Mouse (Mus musculus) intestine, embryonic 14.5 days (tissue): ENCODE data around the gene Gm8947. TPM values are rescaled to one million over a fixed set of nuclear protein-coding genes. Genes with fewer than 3 reads are reported as not detected.
A peak's percentile ranks its signal among the peaks of the same experiment; 100 is the strongest.
"Not testable (repeated sequence)": the region's sequence is repeated elsewhere in the genome, so short reads cannot be mapped to it uniquely, and the experiment has no call there.

Source experiments
- ATAC-seq: fragments of 200-750 bp; cut with Nextera tagmentation; replicated peaks from 2 replicates; pipeline ENCODE4 v1.8.0; 2017; ENCODE audit warnings: low read depth, moderate number of reproducible peaks, moderate TSS enrichment, moderate library complexity; ENCODE audit not compliant: low FRiP score, low TSS enrichment
- DNase-seq: peaks from one replicate; pipeline ENCODE4 v3.0.0-alpha.2; 2018; ENCODE audit warnings: low spot score
- H3K27ac ChIP-seq: fragments of 300-500 bp; sonication (generic); 2 replicates; pipeline ENCODE4 v1.5.1; 2014; ENCODE audit warnings: low read depth, mild to moderate bottlenecking, control low read depth
- H3K27me3 ChIP-seq: fragments of 300-500 bp; sonication (generic); replicated peaks from 2 replicates; pipeline ENCODE4 v1.6.1; 2014; ENCODE audit warnings: low read length, control low read depth; ENCODE audit not compliant: control insufficient read depth, insufficient read depth
- H3K36me3 ChIP-seq: fragments of 300-500 bp; sonication (generic); 2 replicates; pipeline ENCODE4 v1.6.1; 2014; ENCODE audit warnings: low read length, control low read depth; ENCODE audit not compliant: control insufficient read depth, insufficient read depth
- H3K4me1 ChIP-seq: fragments of 300-500 bp; sonication (generic); replicated peaks from 2 replicates; pipeline ENCODE4 v1.6.1; 2014; ENCODE audit warnings: low read length, control low read depth, mixed read lengths; ENCODE audit not compliant: control insufficient read depth, insufficient read depth
- H3K4me2 ChIP-seq: fragments of 300-500 bp; sonication (generic); 2 replicates; pipeline ENCODE4 v1.6.1; 2014; ENCODE audit warnings: low read length
- H3K4me3 ChIP-seq: fragments of 300-500 bp; sonication (generic); 2 replicates; pipeline ENCODE4 v1.5.1; 2014; ENCODE audit warnings: low read depth, low read length, control low read depth, mixed read lengths
- H3K9ac ChIP-seq: fragments of 300-500 bp; sonication (generic); 2 replicates; pipeline ENCODE4 v1.6.1; 2014; ENCODE audit warnings: mild to moderate bottlenecking, low read length
- H3K9me3 ChIP-seq: fragments of 300-500 bp; sonication (generic); 2 replicates; pipeline ENCODE4 v1.6.1; 2016; ENCODE audit warnings: low read length, control low read depth; ENCODE audit not compliant: control insufficient read depth
- WGBS: fragments of 180-500 bp; shearing (Covaris S2); extraction: QIAGEN DNeasy Blood & Tissue Kit; methylation state at CpG from one replicate; pipeline ENCODE4 v1.1.7; 2014; 5-methylcytosine and 5-hydroxymethylcytosine counted together
- polyA plus RNA-seq: library from polyadenylated mRNA; unstranded; fragments of >200 nt; fragmentation: Nextera tagmentation; extraction: Ambion mirVana; gene quantifications from 2 replicates; pipeline ENCODE4 v1.2.1, GENCODE M21; 2014

Gene Gm8947
- polyA plus RNA-seq, 1 experiment from 2014 or later: 0.32 TPM

DNA sequence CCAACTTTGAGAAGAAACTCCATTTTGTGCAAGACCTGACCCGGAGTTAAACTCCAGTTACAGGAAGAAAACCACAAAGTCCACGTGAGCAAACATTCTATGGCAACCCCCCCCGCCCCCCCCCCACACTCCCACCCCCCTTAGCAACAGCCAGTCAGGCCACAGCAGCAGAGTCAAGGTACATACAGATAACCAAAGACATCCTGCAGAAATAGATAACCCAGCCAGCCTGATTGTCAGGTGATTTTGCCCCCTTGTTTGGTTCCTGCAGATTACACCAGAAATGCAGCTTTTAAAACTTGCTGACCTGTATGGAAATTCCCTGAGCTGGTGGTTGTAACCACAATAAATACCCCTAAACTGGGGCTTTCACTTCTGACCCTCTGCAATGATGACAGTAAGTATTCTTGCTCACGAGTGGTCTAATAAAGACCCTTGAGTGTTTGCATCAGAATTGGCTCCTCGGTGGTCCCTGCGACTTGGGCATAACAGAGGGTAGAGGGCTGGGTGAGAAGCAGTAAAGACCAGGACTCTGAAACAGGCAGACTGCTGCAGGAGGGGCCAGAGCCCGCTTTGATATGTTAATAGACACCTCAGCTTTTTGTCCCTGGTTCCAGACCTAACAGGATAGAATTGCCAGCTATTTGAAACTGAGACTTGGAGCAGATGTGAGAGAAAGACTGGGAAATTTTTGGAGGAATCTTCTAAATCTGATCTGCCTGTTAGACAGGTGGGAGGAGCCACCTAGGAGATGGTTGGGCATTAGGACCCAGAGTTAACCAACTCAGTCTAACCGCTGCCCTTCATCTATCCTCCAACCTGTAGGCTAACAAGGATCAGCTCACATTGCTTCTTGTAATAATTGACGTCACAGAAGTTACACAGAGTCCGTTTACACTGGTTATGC, 14.9 kb upstream of the Gm8947 start:
- H3K4me2 ChIP-seq: peak overlapping the region; percentile 43
- H3K27me3 ChIP-seq: no peaks in the 10 kb centered on the region
- H3K9ac ChIP-seq: no peak overlapping the region
- ATAC-seq (peak; percentile 92), DNase-seq (no peak)
- peak overlapping the region; percentile 17; the same call in 1 of the 2 replicates for H3K4me3 ChIP-seq
- WGBS: 14% methylated on average over 10 of the region's 10 CpGs
- H3K4me1 ChIP-seq: no peaks in the 10 kb centered on the region
- no peaks in the 10 kb centered on the region for H3K36me3 ChIP-seq
- no peaks in the 10 kb centered on the region for H3K9me3 ChIP-seq
- H3K27ac ChIP-seq: peak overlapping the region; percentile 43; the same call in 1 of the 2 replicates

GRCm38 (mm10) chr1:151177937-151178271, 14.3 kb upstream of the Gm8947 start:
- Histone ChIP-seq H3K4me3 (peak overlapping the region; percentile 17; the same call in 1 of the 2 replicates), H3K4me1 (no peaks in the 10 kb centered on the region), H3K27me3 (no peaks in the 10 kb centered on the region), H3K4me2 (peak overlapping the region; percentile 43), H3K27ac (peak overlapping the region; percentile 17; the same call in 1 of the 2 replicates), H3K36me3 (no peaks in the 10 kb centered on the region), H3K9me3 (no peaks in the 10 kb centered on the region), H3K9ac (no peak overlapping the region)
- ATAC-seq (no peak), DNase-seq (no peak)
- WGBS: 12% methylated on average over 4 of the region's 4 CpGs

- ATAC-seq (no peak), DNase-seq (no peak)
- WGBS: 48% methylated on average over 2 of the region's 2 CpGs
- Histone ChIP-seq H3K27me3 (no peaks in the 10 kb centered on the region), H3K27ac (no peak overlapping the region), H3K4me2 (no peak overlapping the region), H3K36me3 (no peaks in the 10 kb centered on the region), H3K9ac (no peak overlapping the region), H3K9me3 (no peaks in the 10 kb centered on the region), H3K4me1 (no peaks in the 10 kb centered on the region), H3K4me3 (no peak overlapping the region)
Measured at GRCm38 (mm10) chr1:151178505-151179083, 13.6 kb upstream of the Gm8947 start.

GRCm38 (mm10) chr1:151180167-151180566, 12.0 kb upstream of the Gm8947 start:
- 74% methylated on average over 2 of the region's 2 CpGs for WGBS
- H3K4me1 ChIP-seq: no peaks in the 10 kb centered on the region
- no peak overlapping the region for H3K4me3 ChIP-seq
- DNase-seq: no peak
- no peaks in the 10 kb centered on the region for H3K36me3 ChIP-seq
- H3K27me3 ChIP-seq: no peaks in the 10 kb centered on the region
- no peak overlapping the region for H3K4me2 ChIP-seq
- ATAC-seq: no peak
- H3K27ac ChIP-seq: no peak overlapping the region
- no peaks in the 10 kb centered on the region for H3K9me3 ChIP-seq
- no peak overlapping the region for H3K9ac ChIP-seq

DNA sequence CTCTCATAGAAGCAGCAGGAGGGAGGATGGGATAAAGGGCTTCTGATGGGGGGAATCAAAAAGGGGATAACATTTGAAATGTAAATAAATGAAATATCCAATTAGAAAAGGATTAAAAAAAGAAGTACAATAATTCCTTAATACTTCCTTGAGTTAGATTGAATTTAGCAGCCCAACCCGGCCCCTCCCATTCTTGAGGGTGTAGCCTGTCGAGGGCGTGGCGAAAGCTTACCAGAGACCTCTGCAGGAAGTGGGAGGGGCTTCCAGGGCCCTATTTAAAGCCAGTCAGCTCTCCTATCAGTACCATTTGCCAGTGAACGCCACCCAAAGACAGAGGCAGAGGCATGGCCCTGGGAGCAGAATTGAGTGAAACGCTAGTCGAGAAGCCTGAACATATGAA, 9.9 kb upstream of the Gm8947 start, which contains the start of gene Gm47985:
Gene Gm47985 (plus strand): TSS at position 272 of the 400 bp plus-strand sequence.
- not testable (repeated sequence) for H3K9me3 ChIP-seq, H3K4me3 ChIP-seq, H3K27ac ChIP-seq, H3K36me3 ChIP-seq, H3K4me2 ChIP-seq, H3K27me3 ChIP-seq, ATAC-seq, DNase-seq, H3K9ac ChIP-seq, H3K4me1 ChIP-seq
- no CpG with 5 or more reads among the region's 7 CpGs for WGBS

DNA sequence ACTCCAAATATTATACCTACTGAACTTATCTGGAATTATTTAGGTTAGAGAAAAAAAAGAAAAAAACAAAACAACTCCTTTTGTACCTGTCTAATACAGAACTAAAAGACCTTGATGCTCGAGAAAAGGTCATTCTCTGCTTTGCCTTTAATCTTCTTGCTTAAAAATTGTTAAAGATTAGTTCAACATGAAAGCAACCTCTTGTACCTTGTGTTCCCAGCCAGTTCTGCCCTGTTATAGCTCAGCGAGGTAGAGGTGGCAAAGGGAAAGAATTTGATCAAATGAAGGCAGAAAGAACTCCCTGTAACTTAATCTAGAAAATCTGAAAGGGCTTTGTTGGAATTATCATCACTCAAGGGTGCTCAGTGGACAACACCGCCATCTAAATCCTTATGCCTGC, 6.0 kb upstream of the Gm8947 start:
- not testable (repeated sequence) for H3K4me1 ChIP-seq, H3K36me3 ChIP-seq, H3K9ac ChIP-seq, ATAC-seq, H3K4me3 ChIP-seq, H3K9me3 ChIP-seq, DNase-seq, H3K4me2 ChIP-seq, H3K27me3 ChIP-seq, H3K27ac ChIP-seq
- WGBS: 82% methylated on average over 3 of the region's 3 CpGs

DNA sequence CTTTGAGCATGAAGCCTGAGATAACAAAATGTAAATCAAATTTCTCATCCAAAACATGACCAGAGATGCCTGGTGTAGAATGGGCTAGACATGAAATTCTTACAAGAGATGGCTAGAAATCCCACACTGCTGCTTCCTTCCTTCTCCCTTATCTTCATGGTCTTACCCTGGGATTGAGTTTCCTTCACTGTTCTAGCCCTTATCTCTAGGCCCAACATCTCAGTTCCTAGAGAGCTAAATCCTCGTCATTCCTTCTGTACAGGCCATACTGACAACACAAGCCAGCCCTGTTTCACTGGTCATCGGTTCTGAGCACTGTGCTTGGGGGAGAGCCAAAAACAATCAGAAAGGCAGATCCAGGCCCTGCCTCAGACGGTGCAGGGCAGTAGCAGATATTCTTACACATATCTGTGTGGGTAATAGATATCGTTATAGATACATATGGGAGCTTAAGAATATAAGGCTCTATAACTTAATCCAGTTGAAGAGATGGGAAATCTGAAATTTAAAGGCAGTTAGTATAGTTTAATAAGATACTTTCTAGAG, 5.2 kb upstream of the Gm8947 start:
- H3K9me3 ChIP-seq, H3K4me3 ChIP-seq, H3K4me2 ChIP-seq, ATAC-seq, H3K36me3 ChIP-seq, H3K27ac ChIP-seq, H3K9ac ChIP-seq, H3K27me3 ChIP-seq, DNase-seq, H3K4me1 ChIP-seq: not testable (repeated sequence)
- WGBS: 82% methylated on average over 4 of the region's 4 CpGs

DNA sequence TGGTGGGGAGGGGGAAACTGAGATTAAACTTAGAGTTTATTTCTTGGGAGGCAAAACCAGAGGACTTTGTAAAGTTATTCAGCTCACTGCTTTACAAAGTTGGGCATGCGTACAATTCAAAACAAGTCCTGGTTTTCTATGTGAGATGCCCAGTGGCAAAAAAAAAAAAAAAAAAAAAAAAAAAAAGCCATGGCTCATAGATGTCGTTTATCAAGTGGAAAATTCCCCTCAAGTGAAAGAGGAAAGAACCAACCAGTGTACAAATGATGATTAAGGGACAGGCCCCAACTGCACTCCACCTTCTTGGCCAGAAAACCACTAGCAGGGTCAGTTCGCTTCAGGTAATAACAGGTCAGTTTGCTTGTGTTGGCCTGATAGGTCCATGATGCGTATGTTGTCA, 3.7 kb upstream of the Gm8947 start:
- WGBS: 86% methylated on average over 4 of the region's 4 CpGs
- Histone ChIP-seq H3K9ac (no peak overlapping the region), H3K9me3 (no peaks in the 10 kb centered on the region)

More for the DNA sequence above, 3.7 kb upstream of the Gm8947 start:
- DNase-seq (no peak), ATAC-seq (no peak)
- H3K36me3 ChIP-seq: no peaks in the 10 kb centered on the region
- no peaks in the 10 kb centered on the region for H3K27me3 ChIP-seq
- no peak overlapping the region for H3K4me3 ChIP-seq
- no peaks in the 10 kb centered on the region for H3K4me1 ChIP-seq
- no peak overlapping the region for H3K4me2 ChIP-seq
- H3K27ac ChIP-seq: no peak overlapping the region
